Mouse (Mus musculus) lung, adult 18-20 months (tissue): ENCODE data around the gene Rabl6.
"Not testable (repeated sequence)": the region's sequence is repeated elsewhere in the genome, so short reads cannot be mapped to it uniquely, and the experiment has no call there.

Experiments used
- DNase-seq, 2 experiments: peaks; one replicate each; pipeline ENCODE4 v3.0.0; 2022; ENCODE audit warnings: mixed read lengths in 2 of 2

Rabl6 gene

GRCm38 (mm10) chr2:25574579-25575431 lies 33.5 kb downstream of the Rabl6 start, which contains the start of the genes Mamdc4 and Phpt1:
Gene Mamdc4 (minus strand): TSS chr2:25574845.
Gene Phpt1 (minus strand): TSS chr2:25575224.
- peak; percentile 97 for DNase-seq

- DNase-seq = no peak
Measured at GRCm38 (mm10) chr2:25574136-25574535, 34.2 kb downstream of the Rabl6 start.

- DNase-seq = no peak
Measured at GRCm38 (mm10) chr2:25573068-25573467, 35.3 kb downstream of the Rabl6 start.

DNA sequence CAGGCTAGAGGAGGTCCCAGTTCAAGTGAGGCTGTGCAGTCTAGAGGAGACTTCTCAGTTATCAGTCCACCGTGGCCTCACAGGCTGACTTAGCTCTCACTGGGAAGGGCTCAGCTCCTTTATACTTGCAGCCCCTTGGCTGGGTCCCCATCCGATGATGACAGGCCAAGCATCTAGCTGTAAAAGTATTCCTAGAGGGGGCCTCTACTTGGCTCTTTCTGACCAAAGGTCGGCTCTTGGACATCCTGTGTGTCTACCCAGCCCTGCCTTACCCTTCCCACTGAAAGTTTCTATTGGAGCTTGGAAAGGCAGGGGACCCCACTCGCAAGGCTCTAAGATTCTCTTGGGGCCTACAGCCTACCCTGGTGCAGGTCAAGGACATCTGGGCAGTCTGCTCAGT lies 37.1 kb downstream of the Rabl6 start:
- DNase-seq = no peak

DNA sequence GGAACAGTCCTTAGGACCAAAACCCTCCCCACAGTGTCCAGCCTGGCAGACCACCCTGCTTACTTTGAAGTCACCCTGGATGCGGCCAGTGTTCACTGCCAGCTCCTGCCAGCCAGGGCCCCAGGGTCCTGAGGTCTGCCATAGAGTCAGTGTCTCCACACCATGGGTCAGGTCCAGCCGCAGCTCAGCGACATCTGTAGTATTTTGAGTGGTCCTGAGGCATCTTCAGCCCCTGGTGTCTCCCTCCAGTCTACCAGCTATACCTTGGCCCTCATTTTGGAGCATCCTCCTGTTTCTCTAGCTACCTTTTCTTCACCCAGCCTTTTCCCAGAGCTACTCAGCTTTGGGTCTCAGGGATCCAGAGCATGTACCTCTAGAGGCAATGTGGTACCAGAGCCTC lies 39.0 kb downstream of the Rabl6 start:
- DNase-seq = no peak

GRCm38 (mm10) chr2:25568473-25569019 lies 39.8 kb downstream of the Rabl6 start:
- no peak for DNase-seq

DNA sequence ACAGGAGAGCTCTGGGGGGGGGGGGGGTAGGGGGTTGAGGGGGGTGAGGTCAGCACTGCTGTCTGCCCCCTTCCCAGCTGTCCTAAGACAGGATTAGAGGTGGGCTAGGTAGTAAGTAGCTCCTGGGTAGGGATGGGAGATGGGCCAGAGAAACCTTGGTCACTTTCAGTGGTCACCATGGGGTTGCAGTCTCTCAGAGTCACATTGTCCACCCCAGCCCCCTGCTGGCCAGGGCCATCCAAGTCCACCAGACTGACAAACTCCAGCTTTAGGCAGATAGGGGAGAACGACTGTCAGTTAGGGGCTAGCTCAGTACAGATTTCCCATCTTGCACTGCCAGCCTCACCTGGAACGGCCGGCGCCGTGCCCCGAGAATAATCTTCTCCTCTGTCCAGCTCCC lies 41.8 kb downstream of the Rabl6 start:
- DNase-seq = no peak

DNA sequence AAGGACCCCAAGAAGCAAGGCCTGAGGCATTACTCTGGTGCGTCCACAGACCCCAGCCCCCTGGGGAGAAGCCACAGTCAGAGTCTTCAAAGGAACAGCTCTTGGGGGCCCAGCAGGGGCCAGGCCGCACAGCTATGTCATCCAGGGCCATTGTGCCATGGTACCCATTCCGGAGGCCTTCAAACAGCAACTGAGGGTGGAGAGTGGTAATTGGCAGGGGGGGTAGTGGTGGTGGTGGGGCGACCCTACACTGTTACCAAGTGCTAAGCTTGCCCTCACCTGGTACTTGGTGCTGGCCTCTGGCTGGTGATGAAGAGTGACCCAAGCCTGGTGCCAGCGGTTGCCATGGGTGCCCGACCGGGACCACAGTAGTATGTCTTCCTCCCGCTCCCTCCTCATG lies 42.6 kb downstream of the Rabl6 start:
- DNase-seq = no peak

GRCm38 (mm10) chr2:25561946-25562345 lies 46.4 kb downstream of the Rabl6 start:
- no peak for DNase-seq

- DNase-seq = no peak
Measured at GRCm38 (mm10) chr2:25560551-25560950, 47.8 kb downstream of the Rabl6 start.

DNA sequence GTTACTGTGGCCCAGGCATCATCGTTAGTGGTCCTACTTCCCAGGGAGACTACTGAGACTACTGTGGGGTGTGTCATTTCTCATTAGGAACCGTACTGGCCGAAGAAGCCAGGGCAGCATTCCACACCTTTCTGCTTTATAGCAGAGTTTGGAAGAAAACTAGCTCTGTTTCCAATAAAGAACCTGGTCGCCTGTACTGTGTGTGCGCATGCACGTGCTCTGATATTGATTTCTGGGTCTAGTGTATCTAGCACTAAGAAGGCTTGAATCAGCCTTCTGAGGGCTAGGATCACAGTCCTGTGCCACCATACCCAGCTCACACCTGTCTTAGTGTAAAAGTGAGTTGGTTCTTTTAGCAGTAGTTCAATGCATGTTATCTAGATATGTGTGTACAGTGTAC lies 49.5 kb downstream of the Rabl6 start:
- DNase-seq = no peak

DNA sequence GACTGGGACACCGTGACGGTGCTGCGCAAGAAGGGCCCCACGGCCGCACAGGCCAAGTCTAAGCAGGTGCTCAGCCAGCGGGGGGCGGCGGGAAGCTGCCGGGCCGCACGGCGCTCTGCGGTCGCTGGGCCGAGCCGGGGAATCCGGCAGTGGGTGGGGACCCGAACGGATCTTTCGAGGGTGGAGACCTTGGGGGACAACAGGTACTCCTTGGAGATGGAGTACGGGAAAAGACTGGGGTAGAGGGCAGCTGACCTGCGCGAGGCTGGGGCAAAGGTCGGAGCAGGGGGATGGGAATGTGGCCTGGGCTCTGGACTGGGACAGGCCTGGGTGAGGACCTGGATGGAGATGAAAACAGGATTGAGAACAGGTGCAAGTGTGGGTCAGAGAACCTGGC lies 50.4 kb downstream of the Rabl6 start:
- no peak for DNase-seq

- DNase-seq = peak; percentile 96 to 97
Measured at GRCm38 (mm10) chr2:25557221-25557963, 50.9 kb downstream of the Rabl6 start, which contains the start of gene Edf1. Gene Edf1 (plus strand): TSS chr2:25557847.

- DNase-seq = no peak
Measured at GRCm38 (mm10) chr2:25556296-25556695, 52.0 kb downstream of the Rabl6 start.

- not testable (repeated sequence) for DNase-seq
Measured at GRCm38 (mm10) chr2:25555479-25555878, 52.8 kb downstream of the Rabl6 start.

- not testable (repeated sequence) for DNase-seq
Measured at GRCm38 (mm10) chr2:25553171-25553786, 55.0 kb downstream of the Rabl6 start.

DNA sequence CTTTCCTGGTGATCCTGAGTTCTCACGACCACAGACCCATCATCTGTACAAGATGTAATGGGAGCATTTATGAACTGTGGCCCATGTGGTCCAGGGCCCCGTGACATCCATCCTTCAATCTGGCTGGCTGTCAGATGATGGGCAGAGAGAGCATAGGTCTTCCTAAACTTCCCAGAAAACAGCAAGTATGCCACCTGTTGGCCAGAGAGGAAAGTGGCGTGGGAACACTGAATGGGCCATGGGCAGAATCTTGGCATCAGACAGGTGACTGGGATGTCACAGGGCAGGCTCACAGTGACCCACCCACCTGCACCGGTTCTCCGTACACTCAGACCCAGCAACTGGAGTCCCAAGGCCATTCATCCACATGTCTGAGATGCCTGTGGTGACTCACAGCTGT lies 57.1 kb downstream of the Rabl6 start:
- DNase-seq = peak; percentile 55 to 63

GRCm38 (mm10) chr2:25549021-25549991 lies 59.0 kb downstream of the Rabl6 start:
- DNase-seq = no peak

DNA sequence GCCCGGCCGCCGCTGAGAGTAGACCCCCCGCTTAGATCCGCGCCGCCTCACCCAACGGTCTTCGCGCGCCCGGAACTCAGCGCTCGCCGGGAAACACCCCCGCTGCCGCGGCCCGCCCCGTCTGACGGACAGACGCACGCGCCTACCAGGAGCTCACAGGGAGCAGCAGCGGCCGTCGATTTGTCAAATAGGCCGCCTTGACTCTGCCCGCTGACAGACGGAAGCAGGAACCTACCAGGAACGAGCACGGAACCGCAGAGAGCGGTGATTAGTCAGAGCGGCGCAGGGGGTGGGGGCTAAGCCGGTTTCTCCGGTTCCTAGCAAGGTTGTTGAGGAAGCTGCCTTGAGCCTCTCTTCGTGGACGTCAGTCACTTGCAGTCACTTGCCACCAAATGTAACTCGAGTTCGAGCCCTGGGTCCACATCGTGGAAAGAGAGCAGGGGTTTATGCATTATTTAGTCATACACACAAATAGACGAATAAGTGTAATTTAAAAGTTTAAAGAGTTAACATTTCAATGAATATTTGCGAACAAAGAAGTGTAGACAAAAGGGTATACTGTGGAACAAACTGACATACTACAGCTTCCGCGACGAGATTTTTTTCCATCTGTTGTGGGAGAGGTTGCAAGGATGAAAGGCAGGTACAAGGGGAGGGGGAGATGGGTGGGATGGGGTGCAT lies 61.4 kb downstream of the Rabl6 start, which contains the start of gene Traf2:
Gene Traf2, minus strand, starts transcription at position 130 of the 681 bp plus-strand sequence.
- peak; percentile 99 to 100 for DNase-seq

DNA sequence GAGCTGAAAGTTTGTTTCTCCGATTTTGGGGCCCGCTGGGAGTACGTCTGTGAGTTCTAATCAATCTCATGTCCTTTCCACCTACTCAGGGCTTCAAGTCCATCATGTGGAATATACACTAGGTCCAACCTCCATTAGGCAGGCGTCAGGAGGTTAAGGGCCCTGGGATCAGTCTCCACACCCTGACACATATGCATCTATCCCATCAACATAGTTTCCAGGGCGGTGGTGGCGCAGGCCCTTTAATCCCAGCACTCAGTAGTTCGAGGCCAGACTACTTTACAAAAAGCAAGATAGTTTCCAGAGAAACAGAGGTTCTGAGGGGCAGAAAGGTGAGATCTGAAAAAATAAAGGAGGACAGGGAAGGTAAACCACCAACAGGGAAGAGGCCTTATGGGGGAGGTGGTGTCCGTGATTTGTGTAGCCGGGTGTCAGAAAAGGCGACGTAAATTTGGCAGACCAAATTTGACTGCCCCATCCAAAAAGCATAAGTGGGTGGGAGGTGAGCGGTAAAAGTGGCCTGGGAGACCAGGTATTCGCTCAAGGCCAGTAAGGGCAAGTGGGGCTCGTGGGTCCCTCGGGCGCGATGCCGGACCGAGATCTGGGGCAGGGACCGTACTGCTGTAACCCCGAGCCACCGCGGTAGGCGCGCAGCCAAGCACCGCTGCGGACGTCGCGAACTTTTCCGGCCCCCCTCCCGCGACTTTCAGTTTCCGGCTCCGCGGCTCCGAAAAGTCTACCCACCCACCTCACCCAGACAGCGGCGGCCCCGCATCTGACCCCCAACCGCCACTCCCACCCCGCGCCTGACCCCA lies 62.1 kb downstream of the Rabl6 start:
- DNase-seq = no peak
